Mouse (Mus musculus): ENCODE measurements at regions not wholly inside any gene's neighbourhood (a gene's known extent, or its start where the extent isn't known, plus 50 kb on each side); places are given as distances from the start of the nearest gene placed in this dataset.

DNA sequence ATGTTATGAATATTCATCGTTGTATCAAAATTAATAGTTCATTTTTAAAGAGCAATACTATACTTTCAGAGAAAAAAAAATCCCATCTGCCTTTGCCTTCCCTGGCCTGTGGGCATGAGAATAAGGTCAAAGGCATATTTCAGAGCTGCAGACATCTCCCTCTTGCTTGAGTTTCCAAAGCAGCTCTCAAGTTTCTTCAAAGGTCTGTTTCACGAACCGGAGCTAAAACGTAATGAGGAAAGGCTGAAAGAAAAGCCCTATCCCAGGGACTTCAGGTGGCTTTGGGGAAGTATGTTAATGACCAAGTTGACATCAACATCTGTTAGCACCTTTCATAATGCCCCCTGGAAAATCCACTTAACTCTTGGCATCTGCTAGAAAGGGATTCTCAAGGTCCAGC is 479.0 kb upstream of the Adamts9 start:
- TF ChIP-seq CTCF (IDR thresholded peaks at IDR 0.05): no peak
- no peaks in the 10 kb centered on the region for H3K27me3 ChIP-seq (ENCODE audit: insufficient read depth, low read length)
- WGBS: 58% methylated on average over 4 of the region's 4 CpGs

DNA sequence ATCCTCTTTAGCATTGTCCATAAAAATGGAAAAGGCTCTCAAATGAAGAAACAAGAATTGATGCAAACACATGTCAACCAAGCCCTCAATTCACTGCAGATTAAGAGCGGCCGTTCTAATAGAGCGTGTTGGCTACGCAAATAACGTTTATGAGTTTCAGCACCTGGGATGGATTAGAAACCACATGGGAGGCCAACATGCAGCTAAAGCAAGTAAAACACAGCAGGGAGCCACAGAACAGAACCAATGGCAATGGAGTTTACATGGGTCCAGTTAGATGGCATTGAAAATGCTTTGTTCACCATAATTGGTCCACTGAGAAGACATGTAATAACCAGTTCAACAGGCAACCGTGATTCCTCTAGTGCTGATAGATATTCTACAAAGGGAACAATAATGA is 474.3 kb upstream of the Adamts9 start:
- no peak for TF ChIP-seq CTCF (IDR thresholded peaks at IDR 0.05)
- no peak overlapping the region for H3K4me3 ChIP-seq (ENCODE audit: low read depth, low read length)
- H3K9me3 ChIP-seq (ENCODE audit: low read length): no peaks in the 10 kb centered on the region
- no peak overlapping the region for H3K9ac ChIP-seq (replicated peaks; ENCODE audit: low read length, poor library complexity, severe bottlenecking)
- no peaks in the 10 kb centered on the region for H3K36me3 ChIP-seq (ENCODE audit: insufficient read depth, low read length)
- no peaks in the 10 kb centered on the region for H3K4me1 ChIP-seq (ENCODE audit: insufficient read depth, low read length)
- no peak for ATAC-seq (ENCODE audit: low FRiP score)
- 80% methylated on average over 6 of the region's 6 CpGs for WGBS
- no peak overlapping the region for H3K4me2 ChIP-seq (ENCODE audit: low read depth, low read length, poor library complexity, severe bottlenecking)
- no peak overlapping the region for H3K27ac ChIP-seq (ENCODE audit: low read depth, low read length)
- no peak for DNase-seq (ENCODE audit: low spot score)
- no peaks in the 10 kb centered on the region for H3K27me3 ChIP-seq (ENCODE audit: insufficient read depth, low read length)

More for the DNA sequence above, 479.0 kb upstream of the Adamts9 start:
- H3K9ac ChIP-seq (replicated peaks; ENCODE audit: low read length, poor library complexity, severe bottlenecking): no peak overlapping the region
- no peaks in the 10 kb centered on the region for H3K9me3 ChIP-seq (ENCODE audit: low read length)
- no peak overlapping the region for H3K4me3 ChIP-seq (ENCODE audit: low read depth, low read length)
- H3K36me3 ChIP-seq (ENCODE audit: insufficient read depth, low read length): no peaks in the 10 kb centered on the region
- ATAC-seq (ENCODE audit: low FRiP score): no peak
- no peak for DNase-seq (ENCODE audit: low spot score)
- no peaks in the 10 kb centered on the region for H3K4me1 ChIP-seq (ENCODE audit: insufficient read depth, low read length)
- no peak overlapping the region for H3K27ac ChIP-seq (ENCODE audit: low read depth, low read length)
- no peak overlapping the region for H3K4me2 ChIP-seq (ENCODE audit: low read depth, low read length, poor library complexity, severe bottlenecking)

DNA sequence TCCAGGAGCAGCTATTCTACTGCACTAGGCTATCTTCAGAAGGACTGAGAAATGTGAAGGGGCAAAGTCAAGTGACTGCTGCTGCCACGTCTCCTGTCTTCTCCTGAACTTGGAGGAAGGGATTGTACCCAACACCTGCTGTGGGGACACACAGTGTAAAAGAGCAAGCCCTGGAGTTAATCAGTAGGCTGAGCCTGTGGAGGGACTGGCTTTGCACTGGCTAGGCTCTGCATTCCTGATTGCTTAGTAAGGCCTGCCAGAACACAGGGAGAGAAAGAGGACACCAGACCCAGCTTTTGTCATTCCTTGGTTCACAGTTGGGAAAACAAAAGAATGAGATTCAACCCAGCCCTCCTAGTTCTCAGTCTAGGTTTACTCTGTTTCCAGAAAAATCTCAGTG is 472.7 kb upstream of the Adamts9 start:
- DNase-seq (ENCODE audit: low spot score) (no peak), ATAC-seq (ENCODE audit: low FRiP score) (no peak)
- no peaks in the 10 kb centered on the region for H3K9me3 ChIP-seq (ENCODE audit: low read length)
- 46% methylated on average over 1 of the region's 1 CpGs for WGBS
- no peak for TF ChIP-seq CTCF (IDR thresholded peaks at IDR 0.05)
- H3K27ac ChIP-seq (ENCODE audit: low read depth, low read length): no peak overlapping the region
- no peak overlapping the region for H3K4me3 ChIP-seq (ENCODE audit: low read depth, low read length)
- no peak overlapping the region for H3K4me2 ChIP-seq (ENCODE audit: low read depth, low read length, poor library complexity, severe bottlenecking)
- no peaks in the 10 kb centered on the region for H3K36me3 ChIP-seq (ENCODE audit: insufficient read depth, low read length)
- no peaks in the 10 kb centered on the region for H3K4me1 ChIP-seq (ENCODE audit: insufficient read depth, low read length)
- H3K9ac ChIP-seq (replicated peaks; ENCODE audit: low read length, poor library complexity, severe bottlenecking): no peak overlapping the region
- no peaks in the 10 kb centered on the region for H3K27me3 ChIP-seq (ENCODE audit: insufficient read depth, low read length)

DNA sequence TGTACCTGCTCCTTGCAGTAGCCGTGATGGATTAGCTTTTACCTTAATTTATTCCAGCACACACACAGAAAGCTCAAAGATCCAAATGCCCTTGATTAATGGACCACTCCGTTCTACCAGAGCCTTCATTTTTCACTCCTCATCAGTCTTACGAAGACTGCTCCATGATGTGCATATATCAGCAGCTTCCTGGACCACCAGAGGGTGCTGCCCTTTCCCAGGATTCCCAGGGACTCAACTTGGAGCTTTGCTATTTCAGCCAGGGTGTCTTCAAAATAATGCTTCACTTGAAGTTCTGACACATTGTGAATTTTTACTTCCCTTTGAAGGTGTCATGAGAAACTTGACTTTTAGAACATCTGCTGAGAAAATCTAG is 467.8 kb upstream of the Adamts9 start:
- Histone ChIP-seq H3K27me3 (ENCODE audit: insufficient read depth, low read length) (no peaks in the 10 kb centered on the region), H3K9ac (replicated peaks; ENCODE audit: low read length, poor library complexity, severe bottlenecking) (no peak overlapping the region), H3K4me2 (ENCODE audit: low read depth, low read length, poor library complexity, severe bottlenecking) (no peak overlapping the region), H3K36me3 (ENCODE audit: insufficient read depth, low read length) (no peaks in the 10 kb centered on the region), H3K27ac (ENCODE audit: low read depth, low read length) (no peak overlapping the region), H3K4me3 (ENCODE audit: low read depth, low read length) (no peak overlapping the region), H3K9me3 (ENCODE audit: low read length) (no peaks in the 10 kb centered on the region), H3K4me1 (ENCODE audit: insufficient read depth, low read length) (no peaks in the 10 kb centered on the region)
- peak; percentile 30; the same call in 1 of the 2 replicates for TF ChIP-seq CTCF (IDR thresholded peaks at IDR 0.05)
- DNase-seq (ENCODE audit: low spot score) (peak; percentile 3), ATAC-seq (ENCODE audit: low FRiP score) (no peak)
- WGBS: 82% methylated on average over 3 of the region's 3 CpGs

DNA sequence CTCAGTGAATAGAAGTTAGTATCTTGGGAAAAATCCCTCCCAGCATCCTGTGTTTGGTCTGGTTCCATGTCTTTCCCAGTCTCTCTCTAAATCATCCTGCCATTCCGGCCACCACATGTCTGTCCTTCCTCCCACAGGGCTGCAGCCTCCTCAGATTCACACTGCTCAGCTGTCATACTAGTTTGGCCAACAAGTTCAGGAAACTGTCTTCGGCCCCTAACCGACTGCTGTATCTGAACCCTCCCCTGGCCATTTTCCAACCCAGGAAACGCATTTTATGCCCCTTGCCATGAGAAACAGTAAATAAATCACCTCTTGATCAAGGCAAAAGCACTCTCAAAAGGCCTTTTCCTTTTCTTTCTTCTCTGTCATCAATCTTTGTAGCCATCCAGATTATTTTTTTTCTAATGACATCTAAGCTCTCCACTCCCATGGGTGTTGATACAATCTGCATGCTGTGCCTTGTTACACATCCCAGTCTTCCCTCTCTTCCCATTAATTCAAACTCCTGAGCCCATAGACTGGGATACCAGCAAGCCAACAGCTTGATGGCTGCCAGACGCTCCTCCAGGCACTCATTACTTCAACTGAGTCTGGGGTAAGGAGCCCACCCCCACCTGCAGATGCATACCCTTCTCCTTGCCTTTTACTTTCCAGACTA is 467.3 kb upstream of the Adamts9 start:
- DNase-seq (ENCODE audit: low spot score) (peak; percentile 3), ATAC-seq (ENCODE audit: low FRiP score) (no peak)
- Histone ChIP-seq H3K9ac (replicated peaks; ENCODE audit: low read length, poor library complexity, severe bottlenecking) (no peak overlapping the region), H3K27me3 (ENCODE audit: insufficient read depth, low read length) (no peaks in the 10 kb centered on the region), H3K27ac (ENCODE audit: low read depth, low read length) (no peak overlapping the region), H3K36me3 (ENCODE audit: insufficient read depth, low read length) (no peaks in the 10 kb centered on the region), H3K9me3 (ENCODE audit: low read length) (no peaks in the 10 kb centered on the region), H3K4me3 (ENCODE audit: low read depth, low read length) (no peak overlapping the region), H3K4me1 (ENCODE audit: insufficient read depth, low read length) (no peaks in the 10 kb centered on the region), H3K4me2 (ENCODE audit: low read depth, low read length, poor library complexity, severe bottlenecking) (no peak overlapping the region)
- 82% methylated on average over 5 of the region's 5 CpGs for WGBS
- no peak for TF ChIP-seq CTCF (IDR thresholded peaks at IDR 0.05)

DNA sequence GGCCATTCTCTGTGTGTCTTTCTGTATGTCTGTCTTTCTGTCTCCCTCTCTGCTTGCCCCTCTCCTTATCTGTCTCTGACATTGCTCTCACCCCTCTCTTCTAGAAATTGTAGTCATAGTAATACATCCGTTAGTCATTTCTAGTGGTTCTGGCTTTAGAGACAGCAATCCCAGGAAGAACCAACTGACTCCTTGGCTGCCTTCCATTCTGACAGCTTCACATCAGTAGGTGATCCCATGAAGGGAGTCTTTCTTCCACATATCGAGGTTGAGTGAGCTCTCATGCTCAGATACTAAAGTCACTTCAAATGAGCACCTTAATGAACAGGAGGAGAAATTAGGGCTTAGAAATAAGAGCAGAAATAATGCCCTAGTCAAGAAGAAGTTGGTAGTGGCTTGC is 455.3 kb upstream of the Adamts9 start:
- Histone ChIP-seq H3K36me3 (ENCODE audit: insufficient read depth, low read length) (no peaks in the 10 kb centered on the region), H3K27ac (ENCODE audit: low read depth, low read length) (no peak overlapping the region), H3K9me3 (ENCODE audit: low read length) (no peaks in the 10 kb centered on the region), H3K27me3 (ENCODE audit: insufficient read depth, low read length) (no peaks in the 10 kb centered on the region), H3K4me3 (ENCODE audit: low read depth, low read length) (no peak overlapping the region), H3K4me1 (ENCODE audit: insufficient read depth, low read length) (no peaks in the 10 kb centered on the region), H3K4me2 (ENCODE audit: low read depth, low read length, poor library complexity, severe bottlenecking) (no peak overlapping the region), H3K9ac (replicated peaks; ENCODE audit: low read length, poor library complexity, severe bottlenecking) (no peak overlapping the region)
- ATAC-seq (ENCODE audit: low FRiP score) (no peak), DNase-seq (ENCODE audit: low spot score) (no peak)
- WGBS: 77% methylated on average over 2 of the region's 2 CpGs
- no peak for TF ChIP-seq CTCF (IDR thresholded peaks at IDR 0.05)

Data from midbrain, postnatal 0 days (tissue).